Mouse (Mus musculus) kidney, adult 10 weeks (tissue): Measurements from ENCODE around the gene Ctsf. TPM values are rescaled to one million over a fixed set of nuclear protein-coding genes. Genes with fewer than 3 reads are reported as not detected.

Source experiments
- polyA plus RNA-seq: library from polyadenylated mRNA; stranded (reverse); fragments of 350-450 nt; fragmentation: Illumina TruSeq; extraction: RNeasy Lipid Tissue Mini Kit (QIAGEN cat#74804); gene quantifications from one replicate; pipeline ENCODE4 v1.2.3, GENCODE M21; 2014; ENCODE audit warnings: low read depth, low replicate concordance

The Ctsf gene
- polyA plus RNA-seq = 29.8 TPM

DNA sequence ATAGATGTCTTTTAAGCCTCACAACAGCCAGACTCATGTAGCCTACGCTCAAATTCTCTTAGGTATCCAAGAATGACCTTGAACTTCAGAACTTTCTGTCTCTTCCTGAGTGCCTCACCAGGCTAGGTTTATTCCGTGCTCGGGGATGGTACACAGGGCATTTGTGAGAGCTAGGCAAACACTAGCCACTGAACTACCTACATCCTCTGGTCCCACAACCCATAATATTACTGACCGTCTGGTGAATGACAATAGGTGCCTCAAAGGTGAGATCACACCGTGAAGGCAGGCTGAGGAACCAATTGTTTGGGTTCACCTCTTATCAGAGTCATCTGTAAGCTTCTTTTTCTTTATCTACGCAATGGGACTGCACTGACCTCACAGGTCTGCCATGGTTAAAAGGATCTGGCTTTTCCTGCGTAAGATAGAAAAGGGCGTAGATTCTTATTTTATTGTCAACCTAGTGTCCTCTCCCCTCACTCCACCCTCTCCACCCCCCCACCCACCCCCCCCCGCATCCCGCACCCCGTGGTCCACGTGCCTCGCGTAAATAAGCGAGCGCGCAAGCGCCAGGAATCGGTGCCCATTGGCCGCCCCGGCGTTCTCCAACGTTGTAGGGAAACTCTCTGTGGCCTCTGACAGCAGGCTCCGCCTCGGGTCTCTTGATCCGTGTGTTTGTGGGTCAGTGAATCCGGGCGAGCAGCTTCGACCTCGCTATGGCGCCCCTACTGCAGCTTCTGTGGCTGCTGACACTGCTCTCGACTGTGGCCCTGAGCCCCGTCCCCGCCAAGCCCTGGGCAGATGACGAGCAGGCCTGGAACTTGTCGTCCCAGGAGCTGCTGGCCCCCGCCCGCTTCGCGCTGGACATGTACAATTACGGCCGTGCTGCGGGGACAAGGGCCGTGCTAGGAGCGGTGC lies at the start of gene Ctsf:
Gene Ctsf, plus strand, starts transcription at position 579 of the 918 bp plus-strand sequence.

GRCm38 (mm10) chr19:4811063-4811908 lies 43.6 kb upstream of the Ctsf start, which contains the start of the genes Gm21992 and Rbm14:
Gene Gm21992 (minus strand): TSS chr19:4811612.
Gene Rbm14 (minus strand): TSS chr19:4811634.

DNA sequence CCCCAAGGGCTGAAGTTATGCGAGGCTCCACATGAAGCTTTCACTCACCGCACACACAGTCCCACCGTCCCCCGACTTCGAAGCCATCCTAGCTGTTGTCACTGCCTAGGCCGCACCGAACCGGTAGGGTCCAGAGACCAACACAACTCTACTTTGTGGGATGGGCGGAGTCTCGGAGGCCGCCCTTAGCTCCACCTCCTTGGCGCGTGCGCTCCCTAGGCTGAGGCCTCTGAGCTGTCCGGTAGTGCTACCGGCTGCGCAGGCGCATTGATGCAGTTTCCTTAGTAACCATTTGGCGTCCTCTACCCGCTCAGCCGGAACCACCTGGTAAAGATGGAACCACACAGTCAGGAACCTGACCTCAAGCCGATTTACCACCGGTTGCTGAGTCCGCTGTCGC lies 15.8 kb upstream of the Ctsf start, which contains the start of the genes Ccs and Ccdc87:
Gene Ccs, minus strand, starts transcription at position 184 of the 400 bp plus-strand sequence.
Gene Ccdc87, plus strand, starts transcription at position 218 of the 400 bp plus-strand sequence.

GRCm38 (mm10) chr19:4877785-4878184 lies 22.9 kb downstream of the Ctsf start, which contains the start of gene Actn3:
Gene Actn3 (minus strand): TSS chr19:4877909.

DNA sequence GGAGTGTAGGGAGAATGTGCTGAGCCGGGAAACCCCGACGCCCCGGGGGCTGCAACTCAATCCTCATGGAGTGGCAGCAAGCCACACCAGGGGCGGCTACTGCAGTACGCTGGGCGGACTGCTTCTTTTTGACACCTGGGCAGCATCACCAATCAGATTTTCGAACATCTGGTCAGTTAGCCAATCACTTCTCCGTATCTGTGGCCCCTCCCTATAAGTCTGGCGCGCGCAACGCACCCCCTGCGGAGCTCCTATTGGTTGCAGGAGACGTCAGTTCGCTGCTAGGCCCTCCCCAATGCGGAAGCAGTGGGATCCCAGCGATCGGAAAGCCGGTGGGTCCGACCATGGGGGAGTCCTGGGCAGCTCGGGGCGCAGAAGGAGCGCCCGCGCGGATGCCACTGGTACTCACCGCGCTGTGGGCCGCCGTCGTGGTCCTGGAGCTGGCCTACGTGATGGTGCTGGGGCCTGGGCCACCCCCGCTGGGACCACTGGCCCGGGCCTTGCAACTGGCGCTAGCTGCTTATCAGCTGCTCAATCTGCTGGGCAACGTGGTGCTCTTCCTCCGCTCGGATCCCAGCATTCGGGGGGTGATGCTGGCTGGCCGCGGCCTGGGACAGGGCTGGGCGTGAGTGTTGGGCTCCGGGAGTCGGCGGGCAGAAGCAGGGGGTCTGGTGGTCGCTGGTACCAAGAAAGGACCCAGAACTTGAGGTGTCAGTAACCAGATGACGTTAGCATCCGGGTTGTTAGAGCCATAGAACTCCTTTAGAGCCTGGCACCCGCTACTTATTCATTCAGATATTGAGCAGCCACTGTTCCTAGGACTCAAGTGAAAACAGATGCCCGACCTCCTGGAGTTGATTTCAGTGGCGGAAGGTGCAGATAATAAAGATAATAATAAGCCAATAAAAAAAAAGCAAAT lies 23.7 kb downstream of the Ctsf start, which contains the start of gene Zdhhc24:
Gene Zdhhc24, plus strand, starts transcription at position 264 of the 919 bp plus-strand sequence.

GRCm38 (mm10) chr19:4905979-4906794 lies 51.3 kb downstream of the Ctsf start, which contains the start of gene Bbs1:
Gene Bbs1 (minus strand): TSS chr19:4906628.

Other genes starting within 250 kb of the Ctsf start
- gene Lrfn4, start 239.5 kb upstream of the Ctsf start, polyA plus RNA-seq = not detected
- 1.6 TPM for gene Rce1, start 229.5 kb upstream of the Ctsf start, polyA plus RNA-seq
- gene Gm960, start 156.5 kb upstream of the Ctsf start, polyA plus RNA-seq = 0.28 TPM
- gene Sptbn2, start 144.0 kb upstream of the Ctsf start, polyA plus RNA-seq = 1.0 TPM
- gene Rbm4b, start 98.6 kb upstream of the Ctsf start, polyA plus RNA-seq = 14.6 TPM
- gene Rbm4, start 61.2 kb upstream of the Ctsf start, polyA plus RNA-seq = 8.5 TPM
- 15.8 TPM for gene Gm21992, start 43.5 kb upstream of the Ctsf start, polyA plus RNA-seq
- gene Rbm14, start 43.5 kb upstream of the Ctsf start, polyA plus RNA-seq = 5.0 TPM
- gene Ccs, start 15.8 kb upstream of the Ctsf start, polyA plus RNA-seq = 1.3 TPM
- gene Ccdc87, start 15.8 kb upstream of the Ctsf start, polyA plus RNA-seq = 0.12 TPM
- gene Actn3, start 22.8 kb downstream of the Ctsf start, polyA plus RNA-seq = not detected
- gene Zdhhc24, start 23.5 kb downstream of the Ctsf start, polyA plus RNA-seq = 18.3 TPM
- 6.8 TPM for gene Bbs1, start 51.5 kb downstream of the Ctsf start, polyA plus RNA-seq
- gene Dpp3, start 73.2 kb downstream of the Ctsf start, polyA plus RNA-seq = 1.1 TPM
- 0.44 TPM for gene Peli3, start 88.0 kb downstream of the Ctsf start, polyA plus RNA-seq
- 20.5 TPM for gene Mrpl11, start 107.0 kb downstream of the Ctsf start, polyA plus RNA-seq
- gene Npas4, start 135.2 kb downstream of the Ctsf start, polyA plus RNA-seq = not detected
- gene Slc29a2, start 168.7 kb downstream of the Ctsf start, polyA plus RNA-seq = not detected
- 26.8 TPM for gene B4gat1, start 183.7 kb downstream of the Ctsf start, polyA plus RNA-seq
- 0.85 TPM for gene AC124502.3, start 183.8 kb downstream of the Ctsf start, polyA plus RNA-seq
- gene Brms1, start 186.2 kb downstream of the Ctsf start, polyA plus RNA-seq = not detected
- 0.16 TPM for gene Rin1, start 195.4 kb downstream of the Ctsf start, polyA plus RNA-seq
- 0.20 TPM for gene Cd248, start 212.9 kb downstream of the Ctsf start, polyA plus RNA-seq
- not detected for gene Tmem151a, start 230.4 kb downstream of the Ctsf start, polyA plus RNA-seq
- 28.2 TPM for gene Yif1a, start 233.4 kb downstream of the Ctsf start, polyA plus RNA-seq
- not detected for gene Cnih2, start 243.4 kb downstream of the Ctsf start, polyA plus RNA-seq